Mouse (Mus musculus) testis, adult 2 months (tissue): Measurements from ENCODE around the gene Oas1c.

Experiments used
- CTCF ChIP-seq: fragments of 200-500 bp; IDR thresholded peaks from 2 replicates; pipeline ENCODE4 v1.5.1; 2012; ENCODE audit warnings: low read depth, mild to moderate bottlenecking, inconsistent platforms, low read length, moderate library complexity; ENCODE audit not compliant: control insufficient read depth, insufficient read depth, insufficient replicate concordance
- POLR2A ChIP-seq: fragments of 200-500 bp; IDR thresholded peaks from 2 replicates; pipeline ENCODE4 v1.6.1; 2012; ENCODE audit warnings: low read depth, mild to moderate bottlenecking, inconsistent platforms, low read length, moderate library complexity; ENCODE audit not compliant: control insufficient read depth

DNA sequence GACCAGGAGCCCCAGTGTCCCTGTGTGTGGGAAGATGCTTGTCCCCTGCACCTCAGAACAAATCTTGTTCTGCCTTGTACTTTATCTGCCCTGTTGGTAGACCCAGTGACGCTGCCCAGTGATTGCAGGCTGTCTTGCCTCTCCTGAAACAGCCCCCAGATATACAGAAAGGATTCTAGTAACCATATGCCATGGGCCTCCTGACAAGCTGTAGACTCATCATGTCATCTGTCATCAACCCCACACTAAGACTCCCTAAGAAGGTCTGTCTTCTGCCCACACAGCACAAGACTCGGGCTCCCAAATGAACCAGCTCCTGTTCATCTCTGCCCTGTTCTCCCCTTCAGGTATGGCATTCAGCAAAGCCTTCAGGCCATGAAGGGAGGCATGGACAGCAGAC lies 46.9 kb upstream of the Oas1c start:
- TF ChIP-seq POLR2A: no peak
- no peak for TF ChIP-seq CTCF
